Mouse (Mus musculus) embryonic facial prominence, embryonic 10.5 days (tissue): Measurements from ENCODE around the gene Ddx24. TPM values are rescaled to one million over a fixed set of nuclear protein-coding genes. Genes with fewer than 3 reads are reported as not detected.
A peak's percentile ranks its signal among the peaks of the same experiment; 100 is the strongest.
"Not testable (repeated sequence)": the region's sequence is repeated elsewhere in the genome, so short reads cannot be mapped to it uniquely, and the experiment has no call there.

Experiments
- DNase-seq: peaks from one replicate; pipeline ENCODE4 v3.0.0-alpha.2; 2017; ENCODE audit warnings: low spot score
- H3K27ac ChIP-seq: fragments of 300-500 bp; sonication (generic); replicated peaks from 2 replicates; pipeline ENCODE4 v1.5.1; 2016; ENCODE audit warnings: mild to moderate bottlenecking
- H3K27me3 ChIP-seq: fragments of 300-500 bp; sonication (generic); replicated peaks from 2 replicates; pipeline ENCODE4 v1.6.1; 2016; ENCODE audit warnings: low read depth, mild to moderate bottlenecking; ENCODE audit not compliant: poor library complexity, severe bottlenecking
- H3K36me3 ChIP-seq: fragments of 300-500 bp; sonication (generic); replicated peaks from 2 replicates; pipeline ENCODE4 v1.6.1; 2016; ENCODE audit warnings: mild to moderate bottlenecking, moderate library complexity
- H3K4me1 ChIP-seq: fragments of 300-500 bp; sonication (generic); 2 replicates; pipeline ENCODE4 v1.6.1; 2016
- H3K4me3 ChIP-seq: fragments of 300-500 bp; sonication (generic); 2 replicates; pipeline ENCODE4 v1.5.1; 2016; ENCODE audit warnings: mild to moderate bottlenecking, moderate library complexity
- H3K9me3 ChIP-seq: fragments of 300-500 bp; sonication (generic); 2 replicates; pipeline ENCODE4 v1.6.1; 2016; ENCODE audit warnings: mild to moderate bottlenecking
- WGBS: fragments of 180-500 bp; shearing (Covaris S2); methylation state at CpG from one replicate; pipeline ENCODE4 v1.1.7; 2016; 5-methylcytosine and 5-hydroxymethylcytosine counted together
- polyA plus RNA-seq: library from polyadenylated mRNA; unstranded; fragments of >200 nt; fragmentation: Nextera tagmentation; extraction: Ambion mirVana; gene quantifications from 2 replicates; pipeline ENCODE4 v1.2.1, GENCODE M21; 2016

The Ddx24 gene
- 97.1 and 106 TPM in 2 replicates for polyA plus RNA-seq

GRCm38 (mm10) chr12:103425729-103426470 is at the start of gene Ddx24:
Ddx24 (minus strand) TSS chr12:103425830.
- DNase-seq = peak; percentile 99
- peak within 1 kb of the TSS; percentile 87 for H3K27ac ChIP-seq
- no peaks in the 10 kb centered on the region for H3K27me3 ChIP-seq
- 2% methylated on average over 33 of the region's 33 CpGs for WGBS
- peak within 1 kb of the TSS; percentile 97 for H3K4me3 ChIP-seq
- H3K9me3 ChIP-seq = no peaks in the 10 kb centered on the region
- peaks cover 26% of the 10 kb centered on the region for H3K4me1 ChIP-seq
- peaks cover 26% of the 10 kb centered on the region for H3K36me3 ChIP-seq

GRCm38 (mm10) chr12:103474481-103474880 is 48.9 kb upstream of the Ddx24 start:
- no peaks in the 10 kb centered on the region for H3K36me3 ChIP-seq
- 0 out of 2 replicates have a peak, but pooled peaks cover 2% of the 10 kb centered on the region for H3K9me3 ChIP-seq
- H3K27ac ChIP-seq = no peak overlapping the region
- no peak for DNase-seq
- H3K4me1 ChIP-seq = no peaks in the 10 kb centered on the region
- H3K27me3 ChIP-seq = no peaks in the 10 kb centered on the region
- WGBS = 64% methylated on average over 2 of the region's 2 CpGs
- H3K4me3 ChIP-seq = no peak overlapping the region

GRCm38 (mm10) chr12:103457140-103457539 is 31.5 kb upstream of the Ddx24 start, which contains the start of gene Ifi27l2b:
Ifi27l2b (minus strand) TSS chr12:103457223.
- H3K4me1 ChIP-seq = no peaks in the 10 kb centered on the region
- H3K27ac ChIP-seq = no peak within 1 kb of the TSS
- no peaks in the 10 kb centered on the region for H3K27me3 ChIP-seq
- no peak for DNase-seq
- no peaks in the 10 kb centered on the region for H3K36me3 ChIP-seq
- H3K9me3 ChIP-seq = no peaks in the 10 kb centered on the region
- H3K4me3 ChIP-seq = no peak within 1 kb of the TSS
- 75% methylated on average over 3 of the region's 3 CpGs for WGBS

- DNase-seq, H3K27ac ChIP-seq, H3K36me3 ChIP-seq, H3K4me1 ChIP-seq, H3K4me3 ChIP-seq, H3K9me3 ChIP-seq, H3K27me3 ChIP-seq: not testable (repeated sequence)
- WGBS = no CpG with 5 or more reads among the region's 1 CpGs
These were observed 31.1 kb upstream of the Ddx24 start for GRCm38 (mm10) chr12:103456727-103457126.

- Histone ChIP-seq H3K9me3 (no peaks in the 10 kb centered on the region), H3K27me3 (no peaks in the 10 kb centered on the region), H3K4me1 (no peaks in the 10 kb centered on the region), H3K27ac (no peak overlapping the region), H3K36me3 (no peaks in the 10 kb centered on the region), H3K4me3 (no peak overlapping the region)
- no peak for DNase-seq
These were observed 27.7 kb upstream of the Ddx24 start for GRCm38 (mm10) chr12:103453361-103453760.

- Histone ChIP-seq H3K4me1 (no peaks in the 10 kb centered on the region), H3K4me3 (no peak overlapping the region), H3K27ac (no peak overlapping the region), H3K27me3 (no peaks in the 10 kb centered on the region), H3K9me3 (no peaks in the 10 kb centered on the region), H3K36me3 (no peaks in the 10 kb centered on the region)
- WGBS = 72% methylated on average over 3 of the region's 3 CpGs
- no peak for DNase-seq
These were observed 19.4 kb upstream of the Ddx24 start for GRCm38 (mm10) chr12:103445060-103445459.

GRCm38 (mm10) chr12:103444261-103444660 is 18.6 kb upstream of the Ddx24 start:
- H3K36me3 ChIP-seq, H3K27me3 ChIP-seq, H3K4me3 ChIP-seq, DNase-seq, H3K9me3 ChIP-seq, H3K4me1 ChIP-seq, H3K27ac ChIP-seq: not testable (repeated sequence)
- 42% methylated on average over 6 of the region's 7 CpGs for WGBS

- H3K27ac ChIP-seq = no peak within 1 kb of the TSS
- H3K4me3 ChIP-seq = no peak within 1 kb of the TSS
- DNase-seq = no peak
- WGBS = 59% methylated on average over 3 of the region's 3 CpGs
- H3K9me3 ChIP-seq = no peaks in the 10 kb centered on the region
- no peaks in the 10 kb centered on the region for H3K27me3 ChIP-seq
- no peaks in the 10 kb centered on the region for H3K4me1 ChIP-seq
- no peaks in the 10 kb centered on the region for H3K36me3 ChIP-seq
These were observed 17.9 kb upstream of the Ddx24 start, which contains the start of gene Ifi27l2a for GRCm38 (mm10) chr12:103443524-103443923. Ifi27l2a (minus strand) TSS chr12:103443680.

- Histone ChIP-seq H3K27ac (no peak overlapping the region), H3K36me3 (no peaks in the 10 kb centered on the region), H3K4me1 (peaks cover 5% of the 10 kb centered on the region; the same call in 1 of the 2 replicates), H3K4me3 (no peak overlapping the region), H3K9me3 (no peaks in the 10 kb centered on the region), H3K27me3 (no peaks in the 10 kb centered on the region)
- DNase-seq = no peak
- 88% methylated on average over 1 of the region's 1 CpGs for WGBS
These were observed 12.0 kb upstream of the Ddx24 start for GRCm38 (mm10) chr12:103437601-103438000.

- no peaks in the 10 kb centered on the region for H3K36me3 ChIP-seq
- H3K4me3 ChIP-seq = no peak overlapping the region
- no peaks in the 10 kb centered on the region for H3K27me3 ChIP-seq
- peaks cover 5% of the 10 kb centered on the region; the same call in 1 of the 2 replicates for H3K4me1 ChIP-seq
- no peak for DNase-seq
- H3K27ac ChIP-seq = no peak overlapping the region
- no peaks in the 10 kb centered on the region for H3K9me3 ChIP-seq
These were observed 9.2 kb upstream of the Ddx24 start for GRCm38 (mm10) chr12:103434861-103435260.

- Histone ChIP-seq H3K4me3 (no peak within 1 kb of the TSS), H3K9me3 (no peaks in the 10 kb centered on the region), H3K4me1 (peaks cover 5% of the 10 kb centered on the region; the same call in 1 of the 2 replicates), H3K27me3 (no peaks in the 10 kb centered on the region), H3K36me3 (no peaks in the 10 kb centered on the region), H3K27ac (no peak within 1 kb of the TSS)
- WGBS = 75% methylated on average over 8 of the region's 8 CpGs
- DNase-seq = no peak
These were observed 8.5 kb upstream of the Ddx24 start, which contains the start of gene Ifi27 for GRCm38 (mm10) chr12:103433986-103434731. Ifi27 (plus strand) TSS chr12:103434211.

GRCm38 (mm10) chr12:103433430-103433829 is 7.8 kb upstream of the Ddx24 start:
- Histone ChIP-seq H3K36me3 (no peaks in the 10 kb centered on the region), H3K4me3 (no peak overlapping the region), H3K27me3 (no peaks in the 10 kb centered on the region), H3K27ac (no peak overlapping the region), H3K4me1 (peaks cover 5% of the 10 kb centered on the region; the same call in 1 of the 2 replicates), H3K9me3 (no peaks in the 10 kb centered on the region)
- DNase-seq = no peak
- 94% methylated on average over 2 of the region's 2 CpGs for WGBS

- Histone ChIP-seq H3K4me1 (peaks cover 22% of the 10 kb centered on the region), H3K27me3 (no peaks in the 10 kb centered on the region), H3K36me3 (peaks cover 20% of the 10 kb centered on the region), H3K27ac (no peak overlapping the region), H3K4me3 (no peak overlapping the region), H3K9me3 (no peaks in the 10 kb centered on the region)
- 87% methylated on average over 7 of the region's 7 CpGs for WGBS
- DNase-seq = no peak
These were observed 1.1 kb upstream of the Ddx24 start for GRCm38 (mm10) chr12:103426710-103427109.
